Mouse (Mus musculus): Measurements from ENCODE around the gene Igll1.

Igll1 gene

DNA sequence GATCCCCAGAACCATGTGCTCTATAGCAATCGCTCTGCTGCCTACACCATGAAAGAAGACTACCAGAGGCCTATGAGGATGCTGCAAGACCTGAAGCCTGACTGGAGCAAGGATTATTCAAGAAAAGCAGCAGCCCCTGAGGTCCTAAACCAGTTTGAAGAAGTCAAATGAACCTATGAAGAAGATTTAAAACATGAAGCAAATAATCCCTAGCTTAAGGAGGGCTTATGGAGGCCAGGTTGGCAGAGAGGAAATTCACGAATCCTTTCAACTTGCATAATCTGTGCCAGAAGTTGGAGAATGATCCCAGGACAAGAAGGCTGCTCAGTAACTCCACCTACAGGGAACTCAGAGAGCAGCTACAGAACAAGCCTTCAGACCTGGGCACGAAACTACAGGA lies 11.4 kb downstream of the Igll1 start:
- DNase-seq = no peak

GRCm38 (mm10) chr16:16849196-16849595 lies 14.6 kb downstream of the Igll1 start:
- DNase-seq = no peak

DNA sequence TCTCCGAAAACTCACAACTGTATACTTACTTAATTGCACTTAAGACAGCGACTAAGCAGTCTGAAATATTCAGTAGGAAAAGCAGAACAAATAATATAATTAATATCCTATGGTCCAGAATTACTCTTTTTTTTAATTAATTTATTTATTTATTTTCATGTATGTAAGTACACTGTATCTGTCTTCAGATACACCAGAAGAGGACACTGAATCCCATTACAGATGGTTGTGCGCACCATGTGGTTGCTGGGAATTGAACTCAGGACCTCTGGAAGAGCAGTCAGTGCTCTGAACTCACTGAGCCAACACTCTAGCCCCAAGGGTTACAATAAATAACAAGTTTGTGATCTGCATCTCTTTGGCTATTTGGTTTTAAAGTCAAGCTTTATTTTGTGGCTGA lies 34.1 kb downstream of the Igll1 start:
- DNase-seq = no peak

DNA sequence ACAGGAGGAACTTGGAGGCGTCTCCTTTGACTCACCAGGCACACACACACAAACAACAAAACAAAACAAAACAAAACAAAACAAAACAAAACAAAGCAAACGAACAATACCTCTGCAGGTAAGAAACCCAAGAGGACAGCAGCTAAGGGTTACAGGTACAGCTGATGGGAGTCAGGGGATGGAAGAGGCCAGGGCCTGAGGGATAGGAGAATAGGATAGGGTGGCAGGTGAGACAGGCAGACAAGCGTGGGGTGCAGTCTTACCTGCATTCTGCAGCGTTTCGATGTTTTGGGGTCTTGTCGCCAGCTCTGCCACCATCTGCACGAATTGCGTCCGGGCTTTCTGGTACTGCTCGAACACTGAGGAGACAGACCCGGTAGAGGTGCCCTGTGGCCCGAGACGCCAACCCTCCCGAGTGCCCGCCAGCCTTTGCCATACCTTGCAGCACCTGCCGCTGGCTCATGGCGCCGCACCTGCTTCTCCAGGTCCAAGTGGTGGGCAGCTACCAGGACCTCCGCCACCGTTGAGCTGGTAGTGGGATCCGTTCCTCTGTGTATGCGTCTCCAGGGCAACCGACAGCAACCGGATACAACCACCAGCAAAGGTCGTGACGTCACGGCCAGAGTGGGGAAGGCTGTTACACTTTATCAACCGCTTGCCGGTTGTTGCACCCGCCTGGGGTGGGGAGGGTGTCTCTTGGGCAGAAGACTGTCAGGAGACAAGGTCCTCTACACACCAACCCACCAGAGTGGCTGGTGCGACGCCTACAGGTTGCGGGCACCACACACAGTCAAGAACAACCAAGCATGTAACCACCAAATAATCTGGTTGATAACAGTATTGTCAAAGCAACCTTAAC lies 34.8 kb downstream of the Igll1 start, which contains the start of gene Spag6l:
Gene Spag6l, minus strand, starts transcription at position 700 of the 859 bp plus-strand sequence.
- DNase-seq = peak; percentile 31 to 50

DNA sequence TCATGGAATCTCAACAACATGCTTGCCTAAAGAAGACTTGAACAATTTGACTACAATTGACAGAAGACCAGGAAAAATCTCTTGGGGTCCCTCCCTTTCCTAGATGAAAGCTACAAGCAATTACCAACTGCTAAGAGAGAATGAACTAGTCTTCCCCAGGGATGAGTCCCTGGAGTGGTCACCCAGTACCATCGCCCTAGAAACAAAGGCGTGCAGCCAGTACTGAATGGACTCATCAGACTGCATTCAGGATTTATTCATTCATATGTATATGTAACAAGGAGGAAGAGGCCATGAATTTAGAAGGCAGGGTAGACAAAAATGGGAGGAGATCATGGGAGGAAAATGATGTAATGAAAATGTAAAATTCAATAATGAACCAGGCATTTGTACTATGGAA lies 37.6 kb downstream of the Igll1 start:
- DNase-seq = no peak

- DNase-seq = no peak
These were observed 38.3 kb downstream of the Igll1 start for GRCm38 (mm10) chr16:16825476-16825875.

Data from lung, postnatal 4 days (tissue).